Mouse (Mus musculus): Measurements from ENCODE around the gene Acsl3.

DNA sequence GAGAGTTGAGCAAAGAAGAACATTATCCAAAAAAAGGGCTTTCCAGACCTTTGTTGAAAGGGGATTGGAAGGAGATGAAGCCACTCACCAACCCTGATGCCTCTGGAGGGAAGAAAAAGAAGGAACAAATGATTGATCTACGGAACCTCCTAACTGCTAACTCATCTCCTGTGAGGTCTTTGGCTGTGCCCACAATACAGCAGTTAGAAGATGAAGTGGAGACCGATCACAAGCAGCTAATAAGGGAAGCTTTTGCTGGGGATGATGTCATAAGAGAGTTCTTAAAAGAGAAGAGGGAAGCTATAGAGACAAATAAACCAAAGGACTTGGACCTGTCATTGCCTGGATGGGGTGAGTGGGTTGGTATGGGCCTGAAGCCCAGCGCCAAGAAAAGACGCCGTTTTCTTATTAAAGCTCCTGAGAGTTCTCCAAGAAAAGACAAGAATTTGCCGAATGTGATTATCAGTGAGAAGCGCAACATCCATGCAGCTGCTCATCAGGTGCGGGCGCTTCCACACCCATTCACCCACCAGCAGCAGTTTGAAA lies 8.4 kb downstream of the Acsl3 start:
- no peak for TF ChIP-seq POLR2A (IDR thresholded peaks at IDR 0.05; ENCODE audit: insufficient read depth, low read depth, low read length)
- no peak for TF ChIP-seq CTCF (IDR thresholded peaks at IDR 0.05; ENCODE audit: insufficient read depth, low read depth, low read length)
